Mouse (Mus musculus) neural tube, embryonic 15.5 days (tissue): ENCODE data around the gene Slamf8. TPM values are rescaled to one million over a fixed set of nuclear protein-coding genes. Genes with fewer than 3 reads are reported as not detected.

ENCODE experiments used
- polyA plus RNA-seq: library from polyadenylated mRNA; unstranded; fragments of >200 nt; fragmentation: Nextera tagmentation; extraction: Ambion mirVana; gene quantifications from 2 replicates; pipeline ENCODE4 v1.2.1, GENCODE M21; 2015

Slamf8 gene
- polyA plus RNA-seq, 1 experiment from 2014 or later: not detected

Other genes starting within 250 kb of the Slamf8 start
- 2.3 and 2.5 TPM in 2 replicates for gene Kcnj10, start 249.4 kb downstream of the Slamf8 start, polyA plus RNA-seq
- 3.7 and 3.8 TPM in 2 replicates for gene Pigm, start 214.0 kb downstream of the Slamf8 start, polyA plus RNA-seq
- 0.36 and 0.38 TPM in 2 replicates for gene Slamf9, start 115.2 kb downstream of the Slamf8 start, polyA plus RNA-seq
- gene Igsf9, start 108.8 kb downstream of the Slamf8 start, polyA plus RNA-seq: 38.9 TPM in 2 replicates
- 140 and 198 TPM in 2 replicates for gene Tagln2, start 90.5 kb downstream of the Slamf8 start, polyA plus RNA-seq
- 3.8 and 4.3 TPM in 2 replicates for gene Cfap45, start 69.8 kb downstream of the Slamf8 start, polyA plus RNA-seq
- gene Vsig8, start 34.6 kb downstream of the Slamf8 start, polyA plus RNA-seq: 1.4 and 1.9 TPM in 2 replicates
- 0.22 and 0.27 TPM in 2 replicates for gene Fcrl6, start 12.0 kb upstream of the Slamf8 start, polyA plus RNA-seq
- 15.3 and 15.5 TPM in 2 replicates for gene Dusp23, start 42.4 kb upstream of the Slamf8 start, polyA plus RNA-seq
- 0.35 and 0.37 TPM in 2 replicates for gene Crp, start 107.5 kb upstream of the Slamf8 start, polyA plus RNA-seq